Mouse (Mus musculus): ENCODE measurements around the gene Card10. TPM values are rescaled to one million over a fixed set of nuclear protein-coding genes. Genes with fewer than 3 reads are reported as not detected.

Gene Card10
- polyA plus RNA-seq, 1 experiment from 2014 or later: 6.1 TPM

GRCm38 (mm10) chr15:78790990-78791389 is 11.9 kb downstream of the Card10 start:
- Histone ChIP-seq H3K9ac (ENCODE audit: low read length) (no peak overlapping the region), H3K4me1 (replicated peaks; ENCODE audit: control insufficient read depth, insufficient read depth, low read length) (peaks cover 30% of the 10 kb centered on the region), H3K4me3 (ENCODE audit: low read length) (no peak overlapping the region), H3K9me3 (ENCODE audit: control insufficient read depth, low read length) (no peaks in the 10 kb centered on the region), H3K36me3 (ENCODE audit: control insufficient read depth, insufficient read depth, low read length) (no peaks in the 10 kb centered on the region), H3K4me2 (ENCODE audit: low read depth, low read length) (no peak overlapping the region), H3K27me3 (ENCODE audit: control insufficient read depth, insufficient read depth, low read depth, low read length) (no peaks in the 10 kb centered on the region), H3K27ac (ENCODE audit: low read length) (peak overlapping the region; percentile 48)
- ATAC-seq (ENCODE audit: low read depth): no peak
- 74% methylated on average over 12 of the region's 12 CpGs for WGBS

GRCm38 (mm10) chr15:78790451-78790850 is 12.4 kb downstream of the Card10 start:
- Histone ChIP-seq H3K36me3 (ENCODE audit: control insufficient read depth, insufficient read depth, low read length) (no peaks in the 10 kb centered on the region), H3K4me3 (ENCODE audit: low read length) (no peak overlapping the region), H3K4me2 (ENCODE audit: low read depth, low read length) (no peak overlapping the region), H3K4me1 (replicated peaks; ENCODE audit: control insufficient read depth, insufficient read depth, low read length) (peaks cover 27% of the 10 kb centered on the region), H3K9me3 (ENCODE audit: control insufficient read depth, low read length) (no peaks in the 10 kb centered on the region), H3K9ac (ENCODE audit: low read length) (no peak overlapping the region), H3K27ac (ENCODE audit: low read length) (peak overlapping the region; percentile 48), H3K27me3 (ENCODE audit: control insufficient read depth, insufficient read depth, low read depth, low read length) (no peaks in the 10 kb centered on the region)
- peak; percentile 27 for ATAC-seq (ENCODE audit: low read depth)
- 26% methylated on average over 4 of the region's 4 CpGs for WGBS

GRCm38 (mm10) chr15:78789721-78790323 is 13.0 kb downstream of the Card10 start:
- no peak for ATAC-seq (ENCODE audit: low read depth)
- Histone ChIP-seq H3K4me3 (ENCODE audit: low read length) (no peak overlapping the region), H3K9ac (ENCODE audit: low read length) (no peak overlapping the region), H3K4me1 (replicated peaks; ENCODE audit: control insufficient read depth, insufficient read depth, low read length) (peaks cover 29% of the 10 kb centered on the region), H3K27ac (ENCODE audit: low read length) (no peak overlapping the region), H3K27me3 (ENCODE audit: control insufficient read depth, insufficient read depth, low read depth, low read length) (no peaks in the 10 kb centered on the region), H3K4me2 (ENCODE audit: low read depth, low read length) (no peak overlapping the region), H3K36me3 (ENCODE audit: control insufficient read depth, insufficient read depth, low read length) (no peaks in the 10 kb centered on the region), H3K9me3 (ENCODE audit: control insufficient read depth, low read length) (no peaks in the 10 kb centered on the region)
- WGBS: 83% methylated on average over 13 of the region's 13 CpGs

GRCm38 (mm10) chr15:78788042-78788441 is 14.8 kb downstream of the Card10 start:
- H3K27me3 ChIP-seq (ENCODE audit: control insufficient read depth, insufficient read depth, low read depth, low read length): no peaks in the 10 kb centered on the region
- H3K4me3 ChIP-seq (ENCODE audit: low read length): no peak overlapping the region
- H3K4me1 ChIP-seq (replicated peaks; ENCODE audit: control insufficient read depth, insufficient read depth, low read length): peaks cover 29% of the 10 kb centered on the region
- no peaks in the 10 kb centered on the region for H3K36me3 ChIP-seq (ENCODE audit: control insufficient read depth, insufficient read depth, low read length)
- H3K4me2 ChIP-seq (ENCODE audit: low read depth, low read length): no peak overlapping the region; the same call in 1 of the 2 replicates
- no peak overlapping the region for H3K9ac ChIP-seq (ENCODE audit: low read length)
- peak; percentile 29; the same call in 1 of the 2 replicates for ATAC-seq (ENCODE audit: low read depth)
- H3K27ac ChIP-seq (ENCODE audit: low read length): peak overlapping the region; percentile 71
- WGBS: 67% methylated on average over 3 of the region's 3 CpGs
- H3K9me3 ChIP-seq (ENCODE audit: control insufficient read depth, low read length): no peaks in the 10 kb centered on the region

- WGBS: 59% methylated on average over 9 of the region's 9 CpGs
- H3K27me3 ChIP-seq (ENCODE audit: control insufficient read depth, insufficient read depth, low read depth, low read length): no peaks in the 10 kb centered on the region
- H3K4me3 ChIP-seq (ENCODE audit: low read length): no peak overlapping the region
- no peak for ATAC-seq (ENCODE audit: low read depth)
- peak overlapping the region; percentile 5; the same call in 1 of the 2 replicates for H3K9ac ChIP-seq (ENCODE audit: low read length)
- H3K4me2 ChIP-seq (ENCODE audit: low read depth, low read length): no peak overlapping the region; the same call in 1 of the 2 replicates
- no peaks in the 10 kb centered on the region for H3K9me3 ChIP-seq (ENCODE audit: control insufficient read depth, low read length)
- peaks cover 29% of the 10 kb centered on the region for H3K4me1 ChIP-seq (replicated peaks; ENCODE audit: control insufficient read depth, insufficient read depth, low read length)
- peak overlapping the region; percentile 71 for H3K27ac ChIP-seq (ENCODE audit: low read length)
- H3K36me3 ChIP-seq (ENCODE audit: control insufficient read depth, insufficient read depth, low read length): no peaks in the 10 kb centered on the region
These were observed 15.5 kb downstream of the Card10 start for GRCm38 (mm10) chr15:78787287-78787856.

GRCm38 (mm10) chr15:78786411-78786818 is 16.4 kb downstream of the Card10 start:
- ATAC-seq (ENCODE audit: low read depth): peak; percentile 37; the same call in 1 of the 2 replicates
- no peak overlapping the region for H3K4me3 ChIP-seq (ENCODE audit: low read length)
- peak overlapping the region; percentile 71 for H3K27ac ChIP-seq (ENCODE audit: low read length)
- no peaks in the 10 kb centered on the region for H3K36me3 ChIP-seq (ENCODE audit: control insufficient read depth, insufficient read depth, low read length)
- H3K27me3 ChIP-seq (ENCODE audit: control insufficient read depth, insufficient read depth, low read depth, low read length): no peaks in the 10 kb centered on the region
- peaks cover 29% of the 10 kb centered on the region for H3K4me1 ChIP-seq (replicated peaks; ENCODE audit: control insufficient read depth, insufficient read depth, low read length)
- no peak overlapping the region for H3K4me2 ChIP-seq (ENCODE audit: low read depth, low read length)
- H3K9ac ChIP-seq (ENCODE audit: low read length): no peak overlapping the region
- no peaks in the 10 kb centered on the region for H3K9me3 ChIP-seq (ENCODE audit: control insufficient read depth, low read length)
- WGBS: 61% methylated on average over 9 of the region's 9 CpGs

- no peak overlapping the region for H3K9ac ChIP-seq (ENCODE audit: low read length)
- peak; percentile 92 for ATAC-seq (ENCODE audit: low read depth)
- no peaks in the 10 kb centered on the region for H3K9me3 ChIP-seq (ENCODE audit: control insufficient read depth, low read length)
- H3K27me3 ChIP-seq (ENCODE audit: control insufficient read depth, insufficient read depth, low read depth, low read length): no peaks in the 10 kb centered on the region
- no peak overlapping the region for H3K4me3 ChIP-seq (ENCODE audit: low read length)
- no peaks in the 10 kb centered on the region for H3K36me3 ChIP-seq (ENCODE audit: control insufficient read depth, insufficient read depth, low read length)
- peaks cover 29% of the 10 kb centered on the region for H3K4me1 ChIP-seq (replicated peaks; ENCODE audit: control insufficient read depth, insufficient read depth, low read length)
- peak overlapping the region; percentile 72 for H3K27ac ChIP-seq (ENCODE audit: low read length)
- H3K4me2 ChIP-seq (ENCODE audit: low read depth, low read length): no peak overlapping the region
- WGBS: 23% methylated on average over 7 of the region's 7 CpGs
These were observed 16.9 kb downstream of the Card10 start for GRCm38 (mm10) chr15:78785961-78786360.

- Histone ChIP-seq H3K4me1 (replicated peaks; ENCODE audit: control insufficient read depth, insufficient read depth, low read length) (peaks cover 25% of the 10 kb centered on the region), H3K27ac (ENCODE audit: low read length) (no peak overlapping the region), H3K27me3 (ENCODE audit: control insufficient read depth, insufficient read depth, low read depth, low read length) (no peaks in the 10 kb centered on the region), H3K4me3 (ENCODE audit: low read length) (no peak overlapping the region), H3K9ac (ENCODE audit: low read length) (no peak overlapping the region), H3K36me3 (ENCODE audit: control insufficient read depth, insufficient read depth, low read length) (no peaks in the 10 kb centered on the region), H3K9me3 (ENCODE audit: control insufficient read depth, low read length) (no peaks in the 10 kb centered on the region), H3K4me2 (ENCODE audit: low read depth, low read length) (no peak overlapping the region)
- 89% methylated on average over 7 of the region's 7 CpGs for WGBS
- ATAC-seq (ENCODE audit: low read depth): no peak
These were observed 17.6 kb downstream of the Card10 start for GRCm38 (mm10) chr15:78785258-78785657.

GRCm38 (mm10) chr15:78784520-78784919 is 18.3 kb downstream of the Card10 start:
- H3K9ac ChIP-seq (ENCODE audit: low read length): no peak overlapping the region
- H3K27me3 ChIP-seq (ENCODE audit: control insufficient read depth, insufficient read depth, low read depth, low read length): no peaks in the 10 kb centered on the region
- H3K36me3 ChIP-seq (ENCODE audit: control insufficient read depth, insufficient read depth, low read length): no peaks in the 10 kb centered on the region
- WGBS: 63% methylated on average over 5 of the region's 5 CpGs
- H3K4me3 ChIP-seq (ENCODE audit: low read length): no peak overlapping the region
- no peak overlapping the region for H3K4me2 ChIP-seq (ENCODE audit: low read depth, low read length)
- H3K27ac ChIP-seq (ENCODE audit: low read length): no peak overlapping the region
- H3K9me3 ChIP-seq (ENCODE audit: control insufficient read depth, low read length): no peaks in the 10 kb centered on the region
- ATAC-seq (ENCODE audit: low read depth): no peak
- peaks cover 23% of the 10 kb centered on the region for H3K4me1 ChIP-seq (replicated peaks; ENCODE audit: control insufficient read depth, insufficient read depth, low read length)
